Mouse (Mus musculus): Measurements from ENCODE around the gene Cwf19l1.

DNA sequence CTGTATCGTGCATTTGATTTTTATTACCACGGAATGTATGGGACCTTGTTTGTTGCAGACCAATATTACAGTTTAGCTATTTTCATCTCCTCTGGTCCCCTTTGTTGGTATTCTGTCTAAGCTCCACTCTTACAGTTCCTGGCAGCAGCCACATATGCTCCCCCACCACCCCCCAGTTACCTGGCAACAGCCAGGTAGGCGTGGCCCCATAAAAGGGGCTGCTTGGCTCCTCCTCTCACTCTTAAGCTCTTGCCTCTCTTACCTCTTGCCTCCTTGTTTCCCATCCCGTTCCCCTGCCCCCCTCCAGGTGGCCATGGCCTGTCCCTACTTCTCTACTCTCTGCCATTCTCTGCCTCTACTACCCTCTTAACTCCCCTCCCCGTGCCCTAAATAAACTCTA is 64.5 kb downstream of the Cwf19l1 start:
- TF ChIP-seq POLR2A (IDR thresholded peaks at IDR 0.05; ENCODE audit: borderline replicate concordance, extremely low read depth, low read depth, low read length), result no peak
- no peak for TF ChIP-seq CTCF (IDR thresholded peaks at IDR 0.05; ENCODE audit: insufficient read depth, low read length)

Measured in lung, adult 2 months (tissue).